Mouse (Mus musculus) bone marrow, adult 2 months (tissue): Measurements from ENCODE around the gene Cebpz.

ENCODE experiments used
- CTCF ChIP-seq: fragments of 200-500 bp; IDR thresholded peaks from 2 replicates; pipeline ENCODE4 v1.5.1; 2011; ENCODE audit warnings: low read length, control low read depth; ENCODE audit not compliant: control insufficient read depth, insufficient read depth
- POLR2A ChIP-seq: fragments of 200-500 bp; IDR thresholded peaks from 2 replicates; pipeline ENCODE4 v1.6.1; 2011; ENCODE audit warnings: low read depth, mild to moderate bottlenecking, control low read depth, low read length, borderline replicate concordance; ENCODE audit not compliant: control insufficient read depth

DNA sequence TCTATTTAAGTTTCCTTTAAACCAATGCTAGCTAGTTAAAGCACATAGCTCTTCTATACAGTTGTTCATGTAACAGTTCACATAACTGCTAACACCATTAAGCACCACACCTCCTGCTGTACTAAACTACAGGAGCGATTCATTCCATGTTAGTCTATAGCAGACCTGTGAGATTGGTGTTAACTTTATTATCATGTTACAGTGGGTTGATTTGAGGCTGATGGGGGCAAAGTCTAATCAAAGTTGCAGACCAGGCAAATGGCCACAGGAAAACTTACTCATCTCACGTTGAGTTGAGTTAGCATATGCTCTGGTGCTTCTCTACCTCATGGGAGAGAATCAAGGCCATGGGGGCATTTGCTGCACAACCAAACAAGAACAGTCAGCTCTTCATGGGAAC lies 27.5 kb downstream of the Cebpz start:
- TF ChIP-seq CTCF (no peak), POLR2A (no peak)
